Mouse (Mus musculus) MEL (cell line): ENCODE measurements around the gene Rybp. TPM values are rescaled to one million over a fixed set of nuclear protein-coding genes. Genes with fewer than 3 reads are reported as not detected.

ENCODE experiments used
- DNase-seq: peaks from one replicate; pipeline ENCODE4 v3.0.0; 2011; ENCODE audit warnings: low read depth, low spot score
- H3K27ac ChIP-seq: 2 replicates; pipeline ENCODE4 v1.5.1; 2012; ENCODE audit warnings: low read depth, mild to moderate bottlenecking, control low read depth, low read length, moderate library complexity; ENCODE audit not compliant: control insufficient read depth
- H3K27me3 ChIP-seq, 2 experiments: fragments of 150-350 bp in 1 of 2; sonication (generic) in 1 of 2; 2 replicates each; pipeline ENCODE4 v1.6.1; 2012; ENCODE audit warnings: low read length in 2 of 2, mild to moderate bottlenecking in 2 of 2, improper control_type of control experiment in 1 of 2, moderate library complexity in 1 of 2; ENCODE audit not compliant: insufficient read depth in 2 of 2, control insufficient read depth in 1 of 2
- H3K36me3 ChIP-seq, 2 experiments: 2 replicates each; pipeline ENCODE4 v1.6.1; 2012 to 2014; ENCODE audit warnings: low read length in 2 of 2, improper control_type of control experiment in 1 of 2, inconsistent platforms in 1 of 2, mild to moderate bottlenecking in 1 of 2; ENCODE audit not compliant: insufficient read depth in 2 of 2, control insufficient read depth in 1 of 2
- H3K4me1 ChIP-seq, 2 experiments: fragments of 150-350 bp in 1 of 2; sonication (generic) in 1 of 2; 2 replicates each; pipeline ENCODE4 v1.6.1; 2012; ENCODE audit warnings: low read length in 2 of 2, improper control_type of control experiment in 1 of 2, mild to moderate bottlenecking in 1 of 2; ENCODE audit not compliant: insufficient read depth in 2 of 2, control insufficient read depth in 1 of 2
- H3K4me3 ChIP-seq, 2 experiments: fragments of 150-350 bp in 1 of 2; sonication (generic) in 1 of 2; 2 replicates each; pipeline ENCODE4 v1.5.1; 2012; ENCODE audit warnings: low read depth in 2 of 2, low read length in 2 of 2, mild to moderate bottlenecking in 2 of 2, moderate library complexity in 2 of 2, control low read depth in 1 of 2, improper control_type of control experiment in 1 of 2; ENCODE audit not compliant: control insufficient read depth in 1 of 2, insufficient read depth in 1 of 2
- H3K79me2 ChIP-seq: 2 replicates; pipeline ENCODE4 v1.6.1; 2012; ENCODE audit warnings: mild to moderate bottlenecking, low read length, moderate library complexity; ENCODE audit not compliant: control insufficient read depth, poor library complexity, insufficient read depth
- H3K9ac ChIP-seq: 2 replicates; pipeline ENCODE4 v1.6.1; 2012; ENCODE audit warnings: low read depth, mild to moderate bottlenecking, control low read depth, low read length, moderate library complexity; ENCODE audit not compliant: control insufficient read depth, poor library complexity, severe bottlenecking
- H3K9me3 ChIP-seq: fragments of 150-350 bp; sonication (generic); replicated peaks from 2 replicates; pipeline ENCODE4 v1.6.1; 2012; ENCODE audit warnings: mild to moderate bottlenecking, low read length, improper control_type of control experiment, moderate library complexity; ENCODE audit not compliant: insufficient read depth
- BHLHE40 ChIP-seq: IDR thresholded peaks from 2 replicates; pipeline ENCODE4 v1.6.1; 2012; ENCODE audit warnings: low read depth, mild to moderate bottlenecking, inconsistent platforms, low read length, improper control_type of control experiment, borderline replicate concordance
- CHD1 ChIP-seq: IDR thresholded peaks from 2 replicates; pipeline ENCODE4 v1.6.1; 2012; ENCODE audit warnings: low read depth, mild to moderate bottlenecking, inconsistent platforms, low read length, improper control_type of control experiment
- E2F4 ChIP-seq: IDR thresholded peaks from 2 replicates; pipeline ENCODE4 v1.6.1; 2011; ENCODE audit warnings: low read depth, low read length, improper control_type of control experiment, borderline replicate concordance
- ELF1 ChIP-seq: IDR thresholded peaks from 2 replicates; pipeline ENCODE4 v1.6.1; 2014; ENCODE audit warnings: low read depth, mild to moderate bottlenecking, inconsistent platforms, low read length, improper control_type of control experiment, moderate library complexity
- ETS1 ChIP-seq: IDR thresholded peaks from 2 replicates; pipeline ENCODE4 v1.6.1; 2012; ENCODE audit warnings: low read depth, mild to moderate bottlenecking, inconsistent platforms, low read length, improper control_type of control experiment, moderate library complexity
- GABPA ChIP-seq: IDR thresholded peaks from 2 replicates; pipeline ENCODE4 v1.6.1; 2012; ENCODE audit warnings: low read depth, mild to moderate bottlenecking, inconsistent platforms, low read length, improper control_type of control experiment, moderate library complexity
- HCFC1 ChIP-seq: IDR thresholded peaks from 2 replicates; pipeline ENCODE4 v1.6.1; 2012; ENCODE audit warnings: low read depth, mild to moderate bottlenecking, inconsistent platforms, low read length, improper control_type of control experiment, moderate library complexity
- MAZ ChIP-seq: IDR thresholded peaks from 2 replicates; pipeline ENCODE4 v1.6.1; 2012; ENCODE audit warnings: low read depth, mild to moderate bottlenecking, inconsistent platforms, low read length, improper control_type of control experiment
- MEF2A ChIP-seq: IDR thresholded peaks from 2 replicates; pipeline ENCODE4 v1.6.1; 2014; ENCODE audit warnings: low read depth, mild to moderate bottlenecking, inconsistent platforms, low read length, improper control_type of control experiment; ENCODE audit not compliant: poor library complexity, insufficient replicate concordance, severe bottlenecking; ENCODE audit errors: extremely low read depth
- MXI1 ChIP-seq: IDR thresholded peaks from 2 replicates; pipeline ENCODE4 v1.6.1; 2011; ENCODE audit warnings: mild to moderate bottlenecking, low read depth, low read length, improper control_type of control experiment
- NELFE ChIP-seq: IDR thresholded peaks from 2 replicates; pipeline ENCODE4 v1.6.1; 2011; ENCODE audit warnings: low read depth, low read length, improper control_type of control experiment
- POLR2AphosphoS2 ChIP-seq: IDR thresholded peaks from 2 replicates; pipeline ENCODE4 v1.6.1; 2011; ENCODE audit warnings: low read length, improper control_type of control experiment
- RAD21 ChIP-seq: IDR thresholded peaks from 2 replicates; pipeline ENCODE4 v1.6.1; 2011; ENCODE audit warnings: mild to moderate bottlenecking, low read depth, low read length, improper control_type of control experiment
- TAL1 ChIP-seq: IDR thresholded peaks from 2 replicates; pipeline ENCODE4 v1.6.1; 2012; ENCODE audit warnings: mild to moderate bottlenecking, inconsistent platforms, low read length, moderate library complexity, mixed read lengths
- TBP ChIP-seq: IDR thresholded peaks from 2 replicates; pipeline ENCODE4 v1.8.0; 2011; ENCODE audit warnings: low read depth, low read length, improper control_type of control experiment
- ZC3H11A ChIP-seq: IDR thresholded peaks from 2 replicates; pipeline ENCODE4 v1.6.1; 2012; ENCODE audit warnings: low read depth, mild to moderate bottlenecking, inconsistent platforms, low read length, improper control_type of control experiment
- ZKSCAN1 ChIP-seq: IDR thresholded peaks from 2 replicates; pipeline ENCODE4 v1.6.1; 2012; ENCODE audit warnings: low read depth, mild to moderate bottlenecking, inconsistent platforms, low read length, improper control_type of control experiment, moderate library complexity
- ZMIZ1 ChIP-seq: IDR thresholded peaks from 2 replicates; pipeline ENCODE4 v1.6.1; 2012; ENCODE audit warnings: low read depth, mild to moderate bottlenecking, inconsistent platforms, low read length, improper control_type of control experiment, moderate library complexity
- ZNF384 ChIP-seq: IDR thresholded peaks from 2 replicates; pipeline ENCODE4 v1.6.1; 2012; ENCODE audit warnings: low read depth, mild to moderate bottlenecking, inconsistent platforms, low read length, improper control_type of control experiment
- polyA plus RNA-seq, 2 experiments: library from polyadenylated mRNA; stranded (reverse) in 1 of 2; unstranded in 1 of 2; fragments of >175 nt in 1 of 2; fragments of >200 nt in 1 of 2; gene quantifications; 2 replicates each; pipeline versions ENCODE4 v1.2.1 to v1.2.4; 2012; ENCODE audit warnings: low replicate concordance in 2 of 2, low read depth in 1 of 2; ENCODE audit not compliant: insufficient read length in 2 of 2, insufficient read depth in 1 of 2, missing spikeins in 1 of 2
- total RNA-seq: library from RNA; depleted of rRNA; stranded (reverse); fragments of 300-350 nt; gene quantifications from 2 replicates; pipeline ENCODE4 v1.2.3, GENCODE M21; 2012

Rybp gene
- total and polyA plus RNA-seq, 3 experiments: 0.08 to 3.8 TPM; not detected in 1

DNA sequence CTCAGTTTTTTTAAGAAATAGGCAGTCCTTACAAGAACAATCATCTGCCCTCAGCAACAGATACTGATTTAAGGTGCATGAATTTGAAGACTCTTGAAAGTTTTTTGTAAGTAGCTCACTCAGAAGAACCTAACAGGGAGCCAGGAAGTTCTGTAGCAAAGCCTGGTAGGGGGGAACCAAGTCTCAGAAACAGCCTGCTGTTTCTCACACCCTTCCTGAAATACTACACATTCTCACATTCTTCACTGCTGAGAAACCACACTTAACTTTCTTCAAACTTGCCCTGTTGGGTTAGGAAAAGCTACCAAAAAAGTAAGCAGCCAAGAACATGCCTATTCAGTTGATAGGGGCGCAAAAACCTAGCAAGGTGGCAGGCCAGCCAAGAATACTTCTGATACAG lies 32.6 kb downstream of the Rybp start:
- Histone ChIP-seq H3K27ac (no peak overlapping the region), H3K4me1 (peaks cover 6% of the 10 kb centered on the region in 2 experiments; a peak in 3 of 4 replicates), H3K36me3 (peaks cover 0 to 31% of the 10 kb centered on the region in 2 experiments; a peak in 2 of 4 replicates), H3K27me3 (no peaks in the 10 kb centered on the region), H3K9me3 (no peaks in the 10 kb centered on the region), H3K9ac (no peak overlapping the region), H3K4me3 (no peak overlapping the region), H3K79me2 (peaks cover 12% of the 10 kb centered on the region; the same call in 1 of the 2 replicates)
- TF ChIP-seq CHD1 (no peak), RAD21 (no peak), POLR2AphosphoS2 (no peak), ZNF384 (no peak), ELF1 (no peak), MXI1 (no peak)
- no peak for DNase-seq

- peaks cover 6% of the 10 kb centered on the region for H3K79me2 ChIP-seq
- H3K9me3 ChIP-seq: no peaks in the 10 kb centered on the region
- H3K4me1 ChIP-seq: no peaks in the 10 kb centered on the region
- H3K27ac ChIP-seq: no peak overlapping the region
- no peaks in the 10 kb centered on the region for H3K27me3 ChIP-seq
- peaks cover 0 to 3% of the 10 kb centered on the region in 2 experiments; a peak in 1 of 4 replicates for H3K36me3 ChIP-seq
- no peak for DNase-seq
- H3K9ac ChIP-seq: no peak overlapping the region
- no peak overlapping the region for H3K4me3 ChIP-seq
- TF ChIP-seq ZMIZ1: no peak
Observed at GRCm38 (mm10) chr6:100244474-100244873, 42.8 kb downstream of the Rybp start.

GRCm38 (mm10) chr6:100235036-100235435 lies 52.2 kb downstream of the Rybp start:
- no peak overlapping the region for H3K27ac ChIP-seq
- H3K27me3 ChIP-seq: no peaks in the 10 kb centered on the region
- H3K79me2 ChIP-seq: no peaks in the 10 kb centered on the region
- no peak for DNase-seq
- no peak overlapping the region for H3K4me3 ChIP-seq
- TF ChIP-seq RAD21: no peak
- no peaks in the 10 kb centered on the region for H3K4me1 ChIP-seq
- no peak overlapping the region for H3K9ac ChIP-seq
- H3K9me3 ChIP-seq: no peaks in the 10 kb centered on the region
- H3K36me3 ChIP-seq: no peaks in the 10 kb centered on the region

DNA sequence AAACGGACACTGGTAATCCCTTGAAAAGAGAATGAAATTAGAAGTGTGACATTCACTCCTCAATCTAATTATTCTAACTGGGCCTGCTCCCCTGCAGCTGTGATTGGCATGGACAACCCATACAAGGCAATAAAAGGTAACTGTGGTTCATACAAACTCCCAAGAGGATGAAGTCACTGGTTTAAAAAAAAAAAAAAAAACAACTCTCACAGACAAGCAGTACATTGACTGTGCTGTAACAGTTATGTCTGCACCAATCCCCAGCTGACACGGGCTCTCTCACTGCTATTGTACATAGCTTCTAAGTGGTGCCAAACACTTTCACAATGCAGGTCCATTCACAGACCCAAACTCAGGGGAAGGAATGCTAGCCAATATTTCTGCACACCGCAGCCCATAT lies 53.8 kb downstream of the Rybp start:
- Histone ChIP-seq H3K9ac (no peak overlapping the region), H3K27ac (no peak overlapping the region), H3K4me1 (no peaks in the 10 kb centered on the region), H3K27me3 (no peaks in the 10 kb centered on the region), H3K4me3 (no peak overlapping the region), H3K9me3 (no peaks in the 10 kb centered on the region), H3K79me2 (no peaks in the 10 kb centered on the region), H3K36me3 (no peaks in the 10 kb centered on the region)
- no peak for DNase-seq
- TF ChIP-seq TBP: no peak
- TF ChIP-seq ELF1: no peak
- TF ChIP-seq ZC3H11A: no peak
- TF ChIP-seq HCFC1: no peak
- no peak for TF ChIP-seq MAZ
- TF ChIP-seq ZKSCAN1: no peak
- TF ChIP-seq E2F4: no peak
- TF ChIP-seq GABPA: no peak
- TF ChIP-seq ETS1: no peak
- TF ChIP-seq NELFE: no peak
- no peak for TF ChIP-seq MEF2A
- no peak for TF ChIP-seq ZMIZ1
- no peak for TF ChIP-seq TAL1
- TF ChIP-seq BHLHE40: no peak
